Mouse (Mus musculus) brain, embryonic 14.5 days (tissue): Measurements from ENCODE around the gene Mslnl.
A peak's percentile ranks its signal among the peaks of the same experiment; 100 is the strongest.

Source experiments
- CTCF ChIP-seq: fragments of 200-500 bp; IDR thresholded peaks from 2 replicates; pipeline ENCODE4 v1.5.1; 2012; ENCODE audit warnings: inconsistent platforms, mild to moderate bottlenecking, moderate library complexity, borderline replicate concordance; ENCODE audit not compliant: insufficient read depth, insufficient read length; ENCODE audit errors: extremely low read depth
- POLR2A ChIP-seq: fragments of 200-500 bp; IDR thresholded peaks from 2 replicates; pipeline ENCODE4 v1.6.1; 2012; ENCODE audit warnings: mild to moderate bottlenecking, inconsistent platforms, borderline replicate concordance; ENCODE audit not compliant: poor library complexity, insufficient read depth, insufficient read length, severe bottlenecking; ENCODE audit errors: extremely low read depth

DNA sequence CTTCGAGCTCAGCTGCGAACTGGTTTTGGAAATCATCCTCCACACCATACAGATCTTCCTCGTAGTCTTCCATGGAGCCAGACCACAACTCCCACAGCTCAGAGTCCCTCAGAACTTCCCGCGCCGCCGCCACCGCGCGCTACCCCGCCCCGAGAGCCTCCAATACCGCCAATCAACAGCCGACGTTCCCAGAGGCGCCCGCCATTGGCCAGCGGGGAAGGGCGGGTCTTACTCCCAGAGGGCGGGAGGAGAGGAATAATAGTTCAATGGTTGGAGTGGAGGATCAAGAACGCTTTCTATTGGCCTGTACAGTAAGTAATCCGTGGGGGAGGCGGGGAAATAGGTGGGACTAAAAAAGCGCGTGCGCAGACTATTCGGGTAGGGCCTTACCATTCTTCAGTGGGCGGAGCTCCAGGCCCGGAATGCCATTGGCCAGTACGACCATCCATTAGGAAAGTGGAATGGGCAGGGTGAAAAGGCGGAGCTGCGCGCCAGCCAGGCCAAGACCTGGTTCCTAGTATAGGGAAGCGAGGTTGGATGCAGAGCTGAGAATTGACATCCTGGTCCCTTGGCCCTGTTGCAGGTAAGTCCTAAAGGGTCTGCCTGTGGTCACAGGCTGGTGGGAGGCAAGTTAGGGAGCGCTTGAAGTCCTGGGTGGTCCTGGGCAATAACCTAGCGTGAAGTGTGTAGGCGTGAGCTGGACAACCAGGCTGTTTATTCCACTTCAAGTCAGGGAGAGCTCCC, 8.4 kb upstream of the Mslnl start, which contains the start of the genes Chtf18 and Rpusd1:
- TF ChIP-seq CTCF, result no peak
- TF ChIP-seq POLR2A, result peak; percentile 38; the same call in 1 of the 2 replicates
